Mouse (Mus musculus): ENCODE data around the gene Pear1.
A peak's percentile ranks its signal among the peaks of the same experiment; 100 is the strongest.

The Pear1 gene

GRCm38 (mm10) chr3:87765631-87766283 lies 58.3 kb downstream of the Pear1 start:
- no peak for DNase-seq (ENCODE audit: low read depth)

DNA sequence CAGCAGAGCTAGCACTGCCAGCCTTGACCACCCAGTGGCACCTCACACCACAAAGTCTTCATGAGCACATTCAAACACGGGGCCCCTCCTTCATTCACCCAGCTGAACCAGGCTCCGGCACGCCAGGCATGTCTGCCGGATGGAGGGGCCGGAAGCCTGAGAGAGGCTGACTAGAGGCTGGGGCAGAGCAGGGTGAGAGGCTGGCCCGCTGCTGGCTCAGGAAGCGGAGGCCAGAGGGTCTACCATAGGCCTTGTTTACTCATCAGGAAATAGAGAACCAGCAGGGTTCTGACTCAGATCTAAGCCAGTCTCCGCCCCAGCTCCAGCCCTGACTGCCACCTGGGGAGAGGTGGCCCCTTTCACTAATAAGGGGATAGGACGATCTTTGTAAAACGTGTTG lies 59.0 kb downstream of the Pear1 start:
- peak; percentile 97 for DNase-seq (ENCODE audit: low read depth)

DNA sequence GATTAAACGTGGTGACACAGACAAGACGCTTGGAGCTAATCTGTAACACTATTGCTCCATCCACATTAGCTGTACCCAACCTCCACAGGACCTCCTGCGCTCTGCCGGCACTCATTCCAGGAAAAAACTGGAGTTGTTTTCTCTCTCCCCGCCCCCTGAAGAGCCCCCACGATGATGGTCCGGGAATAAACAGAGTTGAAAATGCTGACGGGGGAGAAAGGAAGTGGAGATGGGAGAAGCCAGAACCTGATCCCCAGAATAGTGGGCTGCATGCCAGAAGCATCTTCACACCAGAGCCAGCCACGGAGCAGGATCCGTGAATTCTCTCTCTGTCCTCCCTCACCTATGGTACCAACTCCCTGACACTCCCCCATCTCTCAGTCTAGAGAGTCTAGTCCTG lies 59.6 kb downstream of the Pear1 start:
- DNase-seq (ENCODE audit: low read depth): peak; percentile 35

- peak; percentile 58 for DNase-seq (ENCODE audit: low read depth)
These were observed 60.3 kb downstream of the Pear1 start for GRCm38 (mm10) chr3:87763683-87764289.

DNA sequence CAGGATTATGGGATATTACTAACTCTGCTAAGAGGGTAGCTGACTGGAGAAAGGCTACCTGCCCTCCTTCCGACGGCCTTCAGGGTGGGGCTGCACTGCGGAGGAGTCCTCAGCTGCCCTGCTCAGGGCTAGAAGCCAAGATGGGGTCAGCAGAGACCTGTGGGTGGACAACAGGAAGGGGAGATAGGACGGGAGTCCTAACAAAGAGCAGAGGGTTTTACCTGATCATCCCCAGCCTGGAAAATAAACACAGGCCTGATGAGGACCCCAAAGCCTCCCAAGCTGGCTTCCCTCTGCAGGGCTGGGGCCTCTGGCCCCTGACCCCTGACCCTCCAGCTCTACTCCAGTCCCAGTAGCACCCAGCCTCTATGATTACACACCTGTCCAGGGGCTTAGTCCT lies 60.9 kb downstream of the Pear1 start:
- no peak for DNase-seq (ENCODE audit: low read depth)

DNA sequence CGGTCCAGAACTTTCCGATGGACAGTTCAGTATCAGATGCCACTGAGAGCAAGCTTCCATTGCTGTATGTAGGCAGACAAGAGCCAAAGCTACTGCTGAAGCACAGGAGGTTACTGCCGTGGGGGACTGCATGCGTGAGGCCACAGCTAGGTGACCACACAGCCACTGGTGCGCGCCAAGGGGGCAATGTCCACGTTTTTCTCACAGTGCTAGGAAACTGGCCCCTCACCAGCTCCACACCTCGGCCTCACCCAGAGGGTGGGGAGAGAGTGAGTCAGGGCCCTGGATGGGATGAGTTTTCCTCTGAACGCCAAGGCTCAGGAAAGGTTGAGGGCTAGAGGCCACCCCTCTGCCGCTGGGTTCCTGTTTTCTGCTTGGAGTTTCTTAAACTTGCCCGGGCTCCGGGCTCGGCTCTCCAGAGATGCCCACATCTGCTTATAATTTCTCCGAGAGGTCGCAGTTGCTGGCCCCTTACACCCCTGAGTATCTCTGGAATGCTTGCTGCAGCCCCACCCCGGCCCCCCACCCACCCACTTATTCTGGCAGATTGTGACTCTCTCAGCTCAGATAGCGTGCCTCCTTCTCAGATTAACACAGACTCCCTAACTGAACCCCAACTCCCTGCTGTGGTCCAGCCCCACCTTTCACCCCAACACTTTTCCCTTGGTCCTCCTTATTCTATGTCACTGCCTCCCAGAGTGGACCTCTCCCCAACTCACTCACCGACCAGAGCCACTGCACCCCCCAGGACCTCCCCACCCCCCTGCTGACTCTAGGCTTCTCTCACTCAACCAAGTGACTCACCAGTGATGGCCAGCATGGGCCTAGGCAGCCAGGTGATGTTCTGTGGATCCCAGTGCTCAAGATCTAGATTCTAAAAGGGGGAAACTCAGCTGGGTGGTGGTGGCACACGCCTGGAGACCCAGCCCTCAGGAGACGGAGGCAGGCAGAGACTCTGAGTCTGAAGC lies 62.4 kb downstream of the Pear1 start:
- no peak for DNase-seq (ENCODE audit: low read depth)

DNA sequence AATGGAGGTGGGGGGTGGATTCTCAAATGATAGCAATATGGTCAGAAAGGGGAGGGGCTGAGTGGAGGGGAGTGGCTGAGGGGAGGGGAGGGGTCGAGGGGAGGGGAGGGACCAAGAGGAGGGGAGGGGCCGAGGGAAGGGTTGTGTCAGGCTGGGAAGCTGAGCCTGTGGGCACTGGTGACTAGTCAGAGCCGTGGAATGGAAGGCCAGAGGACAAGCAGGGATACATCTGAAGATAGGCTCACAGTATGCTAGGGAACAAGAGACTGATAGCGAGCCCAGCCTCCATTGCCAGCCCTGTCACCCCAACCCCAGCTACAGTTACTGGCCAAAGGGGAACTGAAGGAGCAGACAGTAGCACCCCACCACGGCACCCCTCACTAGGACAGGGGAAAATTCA lies 65.5 kb downstream of the Pear1 start:
- peak; percentile 25 for DNase-seq (ENCODE audit: low read depth)

DNA sequence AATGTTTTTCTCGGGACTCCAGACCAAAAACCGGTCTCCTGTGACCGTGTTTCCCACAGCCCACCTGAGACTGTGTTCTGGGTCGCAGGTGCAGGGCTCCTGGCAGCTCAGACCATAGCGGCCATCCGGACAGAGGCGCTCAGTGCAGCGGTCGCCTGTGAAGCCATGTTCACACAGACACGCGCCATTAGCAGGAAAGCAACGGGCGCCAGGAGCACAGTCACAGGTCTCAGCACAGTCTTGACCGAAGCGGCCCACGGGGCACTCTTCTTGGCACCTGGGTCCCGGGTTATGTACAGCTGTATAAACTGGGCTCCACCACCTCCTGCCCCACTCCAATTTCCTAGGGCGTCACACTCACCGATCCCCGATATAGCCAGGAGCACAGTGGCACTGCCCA lies 67.6 kb downstream of the Pear1 start:
- DNase-seq (ENCODE audit: low read depth): no peak

DNA sequence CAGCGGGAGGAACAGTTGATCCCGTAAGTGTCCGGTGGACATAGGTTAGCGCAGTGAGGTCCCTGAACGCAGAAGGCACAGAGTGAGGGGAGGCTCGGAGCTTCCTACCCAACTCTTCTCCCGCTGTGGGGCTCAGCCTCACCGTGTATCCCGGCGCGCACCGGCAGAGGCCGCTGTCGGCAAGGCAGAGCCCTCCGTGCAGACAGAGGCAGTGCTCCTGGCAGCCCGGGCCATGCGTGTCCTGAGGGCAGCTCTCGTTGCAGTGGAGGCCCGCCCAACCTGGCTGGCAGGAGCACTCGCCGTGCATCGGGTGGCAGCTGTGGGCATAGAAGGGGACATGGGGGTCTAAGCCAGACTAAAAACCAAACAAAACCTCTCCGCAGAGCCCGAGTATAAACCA lies 68.1 kb downstream of the Pear1 start:
- DNase-seq (ENCODE audit: low read depth): no peak

- DNase-seq (ENCODE audit: low read depth): no peak
These were observed 70.3 kb downstream of the Pear1 start for GRCm38 (mm10) chr3:87753829-87754228.

- DNase-seq (ENCODE audit: low read depth): no peak
These were observed 71.5 kb downstream of the Pear1 start for GRCm38 (mm10) chr3:87752567-87752966.

GRCm38 (mm10) chr3:87749977-87750376 lies 74.1 kb downstream of the Pear1 start:
- no peak for DNase-seq (ENCODE audit: low read depth)

DNA sequence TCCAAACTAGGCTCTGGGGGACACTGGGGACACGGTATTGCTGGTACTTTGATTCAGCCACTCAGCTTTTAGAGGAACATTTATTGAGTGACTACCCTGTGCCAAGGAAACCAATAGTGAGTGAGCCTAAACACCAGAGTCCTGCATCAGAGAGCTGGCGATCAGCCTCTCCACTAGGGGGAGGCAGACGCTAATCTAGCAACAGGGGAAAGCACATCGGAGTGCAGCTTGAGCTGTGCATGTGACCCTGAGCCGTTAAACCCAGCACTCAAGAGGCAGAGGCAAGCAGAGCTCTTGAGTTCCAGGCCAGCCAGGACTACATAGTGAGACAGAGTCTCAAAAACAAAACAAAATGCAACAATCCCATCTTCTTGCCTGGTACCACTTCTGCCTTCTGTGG lies 75.1 kb downstream of the Pear1 start:
- DNase-seq (ENCODE audit: low read depth): peak; percentile 81

DNA sequence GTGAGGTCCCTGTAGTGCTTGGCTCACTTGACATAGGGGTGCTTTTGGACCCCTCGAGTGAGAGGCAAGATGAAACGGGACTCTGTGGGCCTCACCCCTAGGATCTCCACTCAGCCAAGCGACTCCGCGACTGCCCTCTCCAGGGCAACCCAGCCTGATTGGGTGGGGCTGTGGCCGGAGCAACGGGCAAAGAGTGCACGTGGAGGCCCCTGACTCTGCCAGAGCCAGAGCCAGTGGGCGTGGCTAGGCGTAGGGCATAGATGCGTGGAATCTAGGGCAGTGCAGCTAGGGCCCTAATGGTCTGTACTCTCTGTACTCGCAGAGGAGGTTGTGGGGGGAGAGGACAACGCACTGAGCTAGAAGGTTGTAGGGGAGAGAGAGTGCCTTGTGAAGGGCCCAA lies 75.7 kb downstream of the Pear1 start, which contains the start of gene Lrrc71:
Lrrc71 (minus strand) TSS at position 195 of the 400 bp plus-strand sequence.
- DNase-seq (ENCODE audit: low read depth): no peak

GRCm38 (mm10) chr3:87745036-87745659 lies 79.0 kb downstream of the Pear1 start:
- no peak for DNase-seq (ENCODE audit: low read depth)

DNA sequence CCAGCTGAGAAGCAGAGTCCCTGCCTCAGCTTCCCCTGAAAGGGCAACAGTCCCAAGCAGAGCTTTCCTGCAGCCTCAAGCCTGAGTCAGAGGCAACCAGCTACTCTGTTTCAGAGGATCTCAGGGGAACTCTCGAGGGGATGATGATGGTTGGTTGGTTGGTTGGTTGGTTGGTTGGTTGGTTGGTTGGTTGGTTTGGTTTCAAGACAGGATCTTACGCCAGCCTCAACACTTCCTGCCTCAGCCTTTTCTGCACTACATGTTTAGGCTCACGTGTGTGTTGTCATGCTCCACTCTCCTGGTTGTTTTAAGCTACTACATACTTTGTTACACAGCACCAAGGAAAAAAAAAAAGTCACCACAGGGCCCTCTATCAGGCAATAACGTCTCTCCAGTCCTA lies 80.2 kb downstream of the Pear1 start:
- peak; percentile 89 for DNase-seq (ENCODE audit: low read depth)

GRCm38 (mm10) chr3:87742735-87743134 lies 81.4 kb downstream of the Pear1 start:
- DNase-seq (ENCODE audit: low read depth): peak; percentile 83

DNA sequence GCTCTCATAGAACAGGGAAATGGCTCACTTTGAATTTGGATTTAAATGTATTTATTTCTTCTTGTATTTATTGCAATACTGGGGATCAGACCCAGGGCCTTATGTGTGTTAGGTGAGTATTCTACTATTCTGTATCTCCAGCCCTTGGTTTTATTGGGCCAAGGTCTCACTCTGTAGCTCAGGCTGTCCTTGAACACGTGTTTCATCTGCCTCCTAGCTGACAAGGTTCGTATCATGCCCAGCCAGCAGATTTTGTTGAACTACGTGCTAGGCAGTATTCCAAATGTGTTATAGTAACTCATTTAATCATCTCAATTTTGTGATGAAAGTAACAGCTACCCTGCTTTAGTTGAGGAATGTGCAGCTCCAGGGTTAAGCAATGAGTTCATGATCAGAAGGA lies 82.1 kb downstream of the Pear1 start:
- no peak for DNase-seq (ENCODE audit: low read depth)

DNA sequence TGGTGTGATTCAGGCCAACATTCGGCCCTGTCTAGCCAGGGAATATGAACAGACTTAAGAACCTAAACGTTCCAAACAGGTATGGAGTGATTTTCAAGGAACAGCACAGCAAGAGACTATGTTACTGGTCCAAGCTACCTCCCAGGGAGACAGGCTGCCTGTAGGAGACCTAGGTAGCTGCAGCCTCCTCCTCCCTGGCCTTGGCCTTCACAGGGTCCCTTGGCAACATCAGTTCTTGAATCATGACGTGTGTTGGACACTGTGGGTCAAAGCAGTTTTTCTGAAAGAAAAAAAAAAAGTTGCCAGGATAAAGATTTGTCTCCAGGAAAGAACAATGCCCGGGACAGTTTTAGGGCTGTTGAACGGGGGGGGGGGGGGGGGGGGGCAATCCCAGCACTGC lies 85.2 kb downstream of the Pear1 start:
- DNase-seq (ENCODE audit: low read depth): no peak

- DNase-seq (ENCODE audit: low read depth): no peak
These were observed 88.8 kb downstream of the Pear1 start for GRCm38 (mm10) chr3:87735335-87735734.

- DNase-seq (ENCODE audit: low read depth): no peak
These were observed 89.9 kb downstream of the Pear1 start for GRCm38 (mm10) chr3:87733984-87734761.

DNA sequence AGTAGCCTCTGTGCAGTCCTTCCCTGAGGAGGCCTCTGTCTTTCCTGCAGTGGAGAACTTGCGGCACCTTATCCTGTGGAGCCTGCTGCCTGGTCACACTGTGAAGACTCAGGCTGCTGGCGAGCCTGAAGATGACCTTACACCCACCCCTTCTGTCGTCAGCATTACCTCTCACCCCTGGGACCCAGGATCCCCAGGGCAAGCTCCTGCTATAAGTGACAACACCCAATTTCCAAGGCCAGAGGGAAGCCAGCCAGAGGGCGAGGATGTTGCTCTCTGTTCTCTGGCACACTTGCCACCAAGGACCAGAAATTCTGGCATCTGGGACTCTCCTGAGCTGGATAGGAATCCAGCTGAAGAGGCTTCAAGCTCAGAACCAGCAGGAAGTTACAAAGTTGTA lies 91.0 kb downstream of the Pear1 start:
- no peak for DNase-seq (ENCODE audit: low read depth)
